Comparison of ENCODE assay signal across 18 mouse cellular contexts in genomic region chr17:83572366-83572765, GRCm38 (mm10). TPM values are rescaled to one million over a fixed set of nuclear protein-coding genes. Genes with fewer than 3 reads are reported as not detected.
DNase-seq lines count a peak whose midpoint lies in the region; ATAC-seq and TF ChIP-seq lines count a peak whose summit lies in the region.
"Had no signal": no experiment of that assay in that cellular context is flagged by ENCODE, and none has a peak within 500 bp of the region (broad histone marks: within the 10 kb centered on the region; RNA-seq: fewer than 3 reads in every experiment).

No protein-coding gene starts in this region.

- WGBS in kidney, adult 2 months, result 18% methylated on average over 4 of the region's 4 CpGs
- 20% methylated on average over 4 of the region's 4 CpGs for WGBS in lung, embryonic 14.5 days
- WGBS in intestine, embryonic 15.5 days, result 39% methylated on average over 4 of the region's 4 CpGs
- WGBS in liver, embryonic 16.5 days (ENCODE audit: insufficient replicate concordance), result 50% methylated on average over 4 of the region's 4 CpGs

- no peak overlapping the region for H3K4me2 ChIP-seq in lung, embryonic 14.5 days
- H3K4me2 ChIP-seq in intestine, embryonic 15.5 days (replicated peaks), result no peak overlapping the region
- H3K4me2 ChIP-seq in liver, embryonic 16.5 days (ENCODE audit: low read depth, low read length), result 0 out of 2 replicates have a peak overlapping the region, but pooled peaks have one; percentile 21
- H3K4me2 ChIP-seq: embryonic facial prominence, embryonic 15.5 days; forebrain, embryonic 12.5 days; hindbrain, embryonic 13.5 days; midbrain, embryonic 15.5 days had no signal

- peaks cover 4% of the 10 kb centered on the region; the same call in 1 of the 2 replicates for H3K4me1 ChIP-seq in kidney, adult 2 months (ENCODE audit: control insufficient read depth, insufficient read depth, low read length)
- no peaks in the 10 kb centered on the region for H3K4me1 ChIP-seq in lung, embryonic 14.5 days (ENCODE audit: insufficient read depth)
- no peaks in the 10 kb centered on the region for H3K4me1 ChIP-seq in intestine, embryonic 15.5 days (replicated peaks)
- H3K4me1 ChIP-seq in liver, embryonic 16.5 days (ENCODE audit: control insufficient read depth, low read depth, low read length), result no peaks in the 10 kb centered on the region
- H3K4me1 ChIP-seq: embryonic facial prominence, embryonic 15.5 days; forebrain, embryonic 12.5 days; midbrain, embryonic 15.5 days had no signal

- H3K27me3 ChIP-seq in kidney, adult 2 months (replicated peaks; ENCODE audit: control insufficient read depth, insufficient read depth, low read length), result no peaks in the 10 kb centered on the region
- H3K27me3 ChIP-seq in lung, embryonic 14.5 days (ENCODE audit: insufficient read depth, low read length), result no peaks in the 10 kb centered on the region
- H3K27me3 ChIP-seq in intestine, embryonic 15.5 days (replicated peaks), result no peaks in the 10 kb centered on the region
- no peaks in the 10 kb centered on the region for H3K27me3 ChIP-seq in liver, embryonic 16.5 days (ENCODE audit: control insufficient read depth, insufficient read depth, low read depth, low read length)
- H3K27me3 ChIP-seq: embryonic facial prominence, embryonic 15.5 days; forebrain, embryonic 12.5 days; hindbrain, embryonic 13.5 days; midbrain, embryonic 15.5 days had no signal

- no peak overlapping the region for H3K4me3 ChIP-seq in kidney, adult 2 months (ENCODE audit: insufficient read depth, low read depth, low read length)
- H3K4me3 ChIP-seq in lung, embryonic 14.5 days (ENCODE audit: low read depth, low read length), result no peak overlapping the region
- H3K4me3 ChIP-seq in intestine, embryonic 15.5 days (replicated peaks), result no peak overlapping the region
- no peak overlapping the region for H3K4me3 ChIP-seq in liver, embryonic 16.5 days (ENCODE audit: low read depth, low read length)
- H3K4me3 ChIP-seq: embryonic facial prominence, embryonic 15.5 days; forebrain, embryonic 12.5 days; hindbrain, embryonic 13.5 days; midbrain, embryonic 15.5 days had no signal

- DNase-seq in kidney, adult 2 months, result peak; percentile 22
- DNase-seq in kidney, adult 18-20 months, result no peak
- DNase-seq in lung, embryonic 14.5 days, result peak; percentile 79
- DNase-seq in lung, postnatal 36 days, result no peak
- DNase-seq in heart, adult 9 months (ENCODE audit: low spot score in 2 of 2), result no peak
- DNase-seq in adrenal gland, postnatal 10 days, result no peak
- DNase-seq: cerebellum, adult 18-20 months; layer of hippocampus, postnatal 36 days; right cerebral cortex, adult 18-20 months; thymus, adult 18-20 months had no signal

- TF ChIP-seq CTCF in kidney, adult 2 months (conservative IDR thresholded peaks at IDR 0.05; ENCODE audit: insufficient read depth, insufficient read length, low read depth, low read length), result peak; percentile 22; the same call in 1 of the 2 replicates
- TF ChIP-seq CTCF in lung, embryonic 14.5 days (IDR thresholded peaks at IDR 0.05; ENCODE audit: low read depth), result peak; percentile 48

- H3K36me3 ChIP-seq in kidney, adult 2 months (ENCODE audit: control insufficient read depth, insufficient read depth, low read length), result no peaks in the 10 kb centered on the region
- H3K36me3 ChIP-seq in lung, embryonic 14.5 days (ENCODE audit: insufficient read depth), result no peaks in the 10 kb centered on the region
- no peaks in the 10 kb centered on the region for H3K36me3 ChIP-seq in intestine, embryonic 15.5 days
- H3K36me3 ChIP-seq in liver, embryonic 16.5 days (ENCODE audit: control insufficient read depth, insufficient read depth), result no peaks in the 10 kb centered on the region
- H3K36me3 ChIP-seq: embryonic facial prominence, embryonic 15.5 days; forebrain, embryonic 12.5 days; hindbrain, embryonic 13.5 days; midbrain, embryonic 15.5 days had no signal

- TF ChIP-seq POLR2A in kidney, adult 2 months (IDR thresholded peaks at IDR 0.05; ENCODE audit: low read depth, low read length), result no peak

- H3K9ac ChIP-seq in lung, embryonic 14.5 days, result no peak overlapping the region
- H3K9ac ChIP-seq in intestine, embryonic 15.5 days, result no peak overlapping the region
- H3K9ac ChIP-seq in liver, embryonic 16.5 days (ENCODE audit: low read depth, low read length), result no peak overlapping the region
- H3K9ac ChIP-seq: embryonic facial prominence, embryonic 15.5 days; forebrain, embryonic 12.5 days; hindbrain, embryonic 13.5 days; midbrain, embryonic 15.5 days had no signal

- no peaks in the 10 kb centered on the region for H3K9me3 ChIP-seq in lung, embryonic 14.5 days (ENCODE audit: low read depth, low read length)
- H3K9me3 ChIP-seq in intestine, embryonic 15.5 days, result no peaks in the 10 kb centered on the region
- no peaks in the 10 kb centered on the region for H3K9me3 ChIP-seq in liver, embryonic 16.5 days (replicated peaks; ENCODE audit: control insufficient read depth, low read length)
- H3K9me3 ChIP-seq: embryonic facial prominence, embryonic 15.5 days; forebrain, embryonic 12.5 days; hindbrain, embryonic 13.5 days; midbrain, embryonic 15.5 days had no signal

- ATAC-seq in lung, embryonic 14.5 days (ENCODE audit: insufficient read depth), result peak; percentile 86
- peak; percentile 34; the same call in 1 of the 2 replicates for ATAC-seq in intestine, embryonic 15.5 days
- 0 out of 2 replicates have a peak, but pooled peaks have one; percentile 28 for ATAC-seq in liver, embryonic 16.5 days (ENCODE audit: low read depth)
- ATAC-seq: midbrain, embryonic 15.5 days had no signal

- H3K27ac ChIP-seq in kidney, adult 2 months (ENCODE audit: insufficient read depth, low read depth, low read length), result no peak overlapping the region
- H3K27ac ChIP-seq in lung, embryonic 14.5 days (ENCODE audit: low read depth), result no peak overlapping the region
- H3K27ac ChIP-seq in intestine, embryonic 15.5 days, result no peak overlapping the region
- H3K27ac ChIP-seq in liver, embryonic 16.5 days (ENCODE audit: low read length), result no peak overlapping the region
- H3K27ac ChIP-seq: embryonic facial prominence, embryonic 15.5 days; forebrain, embryonic 12.5 days; hindbrain, embryonic 13.5 days; midbrain, embryonic 15.5 days had no signal

RNA-seq across cellular contexts. Expression of gene Cox7a2l, which starts 55.2 kb away (rescaled TPM):
- 165 and 201 TPM in 2 replicates for polyA plus RNA-seq in kidney, adult 2 months (2012; rRNA removed)
- polyA plus RNA-seq in lung, embryonic 14.5 days (2014; fragmentation: Nextera tagmentation; extraction: Ambion mirVana), result 175 TPM in 2 replicates
- polyA plus RNA-seq in intestine, embryonic 15.5 days (2015; fragmentation: Nextera tagmentation; extraction: Ambion mirVana), result 181 and 186 TPM in 2 replicates
- 61.0 and 63.5 TPM in 2 replicates for polyA plus RNA-seq in liver, embryonic 16.5 days (2015; fragmentation: Nextera tagmentation; extraction: Ambion mirVana)
- 100 to 1,000 TPM; 271 to 309 TPM for total RNA-seq in adrenal gland, postnatal 10 days (2021)

RNA-seq across cellular contexts. Expression of gene Kcng3, which starts 59.3 kb away (rescaled TPM):
- polyA plus RNA-seq in kidney, adult 2 months (2012; rRNA removed), result 0.08 and 0.12 TPM in 2 replicates
- not detected in 2 replicates for polyA plus RNA-seq in lung, embryonic 14.5 days (2014; fragmentation: Nextera tagmentation; extraction: Ambion mirVana)
- 0.05 TPM in 1 of 2 replicates, not detected in the other for polyA plus RNA-seq in intestine, embryonic 15.5 days (2015; fragmentation: Nextera tagmentation; extraction: Ambion mirVana)
- polyA plus RNA-seq in liver, embryonic 16.5 days (2015; fragmentation: Nextera tagmentation; extraction: Ambion mirVana), result 0.04 TPM in 1 of 2 replicates, not detected in the other
- 10 to 100 TPM in 1 of 2 experiments, 1 to 10 TPM in 1; 6.5 to 11.6 TPM for total RNA-seq in adrenal gland, postnatal 10 days (2021)
- total RNA-seq: megakaryocyte, adult 5-6 weeks had no signal
- polyA plus RNA-seq: embryonic facial prominence, embryonic 15.5 days; forebrain, embryonic 12.5 days; heart, embryonic 16.5 days had no signal

Comparison
In these comparisons a context has a peak if more than half of its experiments do, and no peak if none do; other contexts are left out.
1. DNase-seq: peak in kidney, adult 2 months (single experiment) and lung, embryonic 14.5 days (single experiment); none in kidney, adult 18-20 months (single experiment), lung, postnatal 36 days (single experiment), heart, adult 9 months (0 of 2) and adrenal gland, postnatal 10 days (single experiment).
2. ATAC-seq: peak in every context shown above with its lines; median percentile 86 in lung, embryonic 14.5 days; 34 in intestine, embryonic 15.5 days; 28 in liver, embryonic 16.5 days.